Mouse (Mus musculus) limb, embryonic 13.5 days (tissue): ENCODE results near the gene Smndc1. TPM values are rescaled to one million over a fixed set of nuclear protein-coding genes. Genes with fewer than 3 reads are reported as not detected.

ENCODE experiments used
- ATAC-seq: fragments of 200-750 bp; cut with Nextera tagmentation; 2 replicates; pipeline ENCODE4 v1.8.0; 2017; ENCODE audit warnings: low read depth, moderate number of reproducible peaks, moderate TSS enrichment; ENCODE audit not compliant: low FRiP score
- H3K27ac ChIP-seq: fragments of 300-500 bp; sonication (generic); 2 replicates; pipeline ENCODE4 v1.5.1; 2015; ENCODE audit warnings: inconsistent platforms, mild to moderate bottlenecking, moderate library complexity
- H3K27me3 ChIP-seq: fragments of 300-500 bp; sonication (generic); 2 replicates; pipeline ENCODE4 v1.6.1; 2015; ENCODE audit warnings: mild to moderate bottlenecking, inconsistent platforms
- H3K36me3 ChIP-seq: fragments of 300-500 bp; sonication (generic); 2 replicates; pipeline ENCODE4 v1.6.1; 2015; ENCODE audit warnings: inconsistent platforms, mild to moderate bottlenecking, moderate library complexity
- H3K4me1 ChIP-seq: fragments of 300-500 bp; sonication (generic); 2 replicates; pipeline ENCODE4 v1.6.1; 2015; ENCODE audit warnings: inconsistent platforms
- H3K4me2 ChIP-seq: fragments of 300-500 bp; sonication (generic); replicated peaks from 2 replicates; pipeline ENCODE4 v1.6.1; 2015; ENCODE audit warnings: inconsistent platforms, mild to moderate bottlenecking, moderate library complexity
- H3K4me3 ChIP-seq: fragments of 300-500 bp; sonication (generic); 2 replicates; pipeline ENCODE4 v1.5.1; 2015; ENCODE audit warnings: moderate library complexity, mild to moderate bottlenecking, inconsistent platforms
- H3K9ac ChIP-seq: fragments of 300-500 bp; sonication (generic); 2 replicates; pipeline ENCODE4 v1.6.1; 2015; ENCODE audit warnings: mild to moderate bottlenecking, inconsistent platforms
- H3K9me3 ChIP-seq: fragments of 300-500 bp; sonication (generic); 2 replicates; pipeline ENCODE4 v1.6.1; 2016; ENCODE audit warnings: inconsistent platforms
- WGBS: fragments of 180-500 bp; shearing (Covaris S2); methylation state at CpG from one replicate; pipeline ENCODE4 v1.1.7; 2015; 5-methylcytosine and 5-hydroxymethylcytosine counted together
- polyA plus RNA-seq: library from polyadenylated mRNA; unstranded; fragments of >200 nt; fragmentation: Nextera tagmentation; extraction: Ambion mirVana; gene quantifications from 2 replicates; pipeline ENCODE4 v1.2.1, GENCODE M21; 2015

Smndc1 gene
- polyA plus RNA-seq, 1 experiment from 2014 or later: 41.0 TPM

GRCm38 (mm10) chr19:53423341-53423753 is 33.0 kb upstream of the Smndc1 start:
- 22% methylated on average over 18 of the region's 19 CpGs for WGBS
- H3K4me3 ChIP-seq: no peak overlapping the region
- H3K9ac ChIP-seq: no peak overlapping the region
- H3K27ac ChIP-seq: no peak overlapping the region
- peak overlapping the region; percentile 32 for H3K4me2 ChIP-seq
- 0 out of 2 replicates have a peak, but pooled peaks cover 6% of the 10 kb centered on the region for H3K27me3 ChIP-seq
- H3K9me3 ChIP-seq: no peaks in the 10 kb centered on the region
- no peak for ATAC-seq
- peaks cover 44% of the 10 kb centered on the region for H3K4me1 ChIP-seq
- no peaks in the 10 kb centered on the region for H3K36me3 ChIP-seq

GRCm38 (mm10) chr19:53422358-53423308 is 32.3 kb upstream of the Smndc1 start:
- peaks cover 40% of the 10 kb centered on the region for H3K4me1 ChIP-seq
- 0 out of 2 replicates have a peak, but pooled peaks cover 6% of the 10 kb centered on the region for H3K27me3 ChIP-seq
- ATAC-seq: no peak
- H3K36me3 ChIP-seq: no peaks in the 10 kb centered on the region
- 65% methylated on average over 18 of the region's 18 CpGs for WGBS
- no peaks in the 10 kb centered on the region for H3K9me3 ChIP-seq
- H3K4me2 ChIP-seq: peak overlapping the region; percentile 32; the same call in 1 of the 2 replicates
- H3K9ac ChIP-seq: no peak overlapping the region
- H3K27ac ChIP-seq: no peak overlapping the region
- no peak overlapping the region for H3K4me3 ChIP-seq

GRCm38 (mm10) chr19:53421583-53422188 is 31.3 kb upstream of the Smndc1 start:
- Histone ChIP-seq H3K4me1 (peaks cover 33% of the 10 kb centered on the region), H3K9ac (peak overlapping the region; percentile 48; the same call in 1 of the 2 replicates), H3K36me3 (no peaks in the 10 kb centered on the region), H3K27ac (peak overlapping the region; percentile 91), H3K27me3 (0 out of 2 replicates have a peak, but pooled peaks cover 9% of the 10 kb centered on the region), H3K4me3 (peak overlapping the region; percentile 48), H3K4me2 (peak overlapping the region; percentile 89), H3K9me3 (no peaks in the 10 kb centered on the region)
- ATAC-seq: peak; percentile 54
- 3% methylated on average over 6 of the region's 6 CpGs for WGBS

GRCm38 (mm10) chr19:53420924-53421582 is 30.7 kb upstream of the Smndc1 start:
- Histone ChIP-seq H3K9me3 (no peaks in the 10 kb centered on the region), H3K4me1 (peaks cover 33% of the 10 kb centered on the region), H3K4me3 (peak overlapping the region; percentile 48), H3K27me3 (0 out of 2 replicates have a peak, but pooled peaks cover 9% of the 10 kb centered on the region), H3K27ac (peak overlapping the region; percentile 91), H3K36me3 (no peaks in the 10 kb centered on the region), H3K4me2 (peak overlapping the region; percentile 89), H3K9ac (peak overlapping the region; percentile 60)
- peak; percentile 96 for ATAC-seq
- WGBS: 1% methylated on average over 19 of the region's 19 CpGs

- no peak overlapping the region for H3K4me2 ChIP-seq
- no peak overlapping the region for H3K4me3 ChIP-seq
- no peaks in the 10 kb centered on the region for H3K9me3 ChIP-seq
- 44% methylated on average over 5 of the region's 5 CpGs for whole genome bisulfite sequencing
- 0 out of 2 replicates have a peak, but pooled peaks cover 9% of the 10 kb centered on the region for H3K27me3 ChIP-seq
- ATAC-seq: no peak
- no peaks in the 10 kb centered on the region for H3K36me3 ChIP-seq
- H3K27ac ChIP-seq: no peak overlapping the region
- H3K9ac ChIP-seq: no peak overlapping the region
- peaks cover 32% of the 10 kb centered on the region for H3K4me1 ChIP-seq
Measured at GRCm38 (mm10) chr19:53419834-53420233, 29.5 kb upstream of the Smndc1 start.

GRCm38 (mm10) chr19:53415198-53415597 is 24.8 kb upstream of the Smndc1 start:
- Histone ChIP-seq H3K4me2 (no peak overlapping the region), H3K9ac (no peak overlapping the region), H3K4me3 (no peak overlapping the region), H3K27me3 (0 out of 2 replicates have a peak, but pooled peaks cover 5% of the 10 kb centered on the region), H3K36me3 (no peaks in the 10 kb centered on the region), H3K4me1 (peaks cover 21% of the 10 kb centered on the region), H3K9me3 (no peaks in the 10 kb centered on the region), H3K27ac (no peak overlapping the region)
- no peak for ATAC-seq
- WGBS: 82% methylated on average over 17 of the region's 17 CpGs

- WGBS: 87% methylated on average over 11 of the region's 11 CpGs
- H3K9ac ChIP-seq: no peak overlapping the region
- peaks cover 25% of the 10 kb centered on the region for H3K4me1 ChIP-seq
- no peak for ATAC-seq
- H3K36me3 ChIP-seq: no peaks in the 10 kb centered on the region
- no peaks in the 10 kb centered on the region for H3K9me3 ChIP-seq
- H3K4me3 ChIP-seq: no peak overlapping the region
- H3K4me2 ChIP-seq: no peak overlapping the region
- 0 out of 2 replicates have a peak, but pooled peaks cover 5% of the 10 kb centered on the region for H3K27me3 ChIP-seq
- H3K27ac ChIP-seq: no peak overlapping the region
Measured at GRCm38 (mm10) chr19:53414650-53415049, 24.3 kb upstream of the Smndc1 start.

GRCm38 (mm10) chr19:53413617-53414380 is 23.4 kb upstream of the Smndc1 start:
- no peak for ATAC-seq
- Histone ChIP-seq H3K9me3 (no peaks in the 10 kb centered on the region), H3K4me3 (no peak overlapping the region), H3K4me2 (no peak overlapping the region), H3K9ac (no peak overlapping the region), H3K27me3 (0 out of 2 replicates have a peak, but pooled peaks cover 5% of the 10 kb centered on the region), H3K4me1 (peaks cover 25% of the 10 kb centered on the region), H3K36me3 (no peaks in the 10 kb centered on the region), H3K27ac (no peak overlapping the region)
- WGBS: 77% methylated on average over 15 of the region's 15 CpGs

GRCm38 (mm10) chr19:53412149-53412848 is 21.9 kb upstream of the Smndc1 start:
- no peaks in the 10 kb centered on the region for H3K9me3 ChIP-seq
- peaks cover 25% of the 10 kb centered on the region for H3K4me1 ChIP-seq
- peak; percentile 76 for ATAC-seq
- H3K9ac ChIP-seq: no peak overlapping the region
- no peaks in the 10 kb centered on the region for H3K27me3 ChIP-seq
- H3K4me3 ChIP-seq: no peak overlapping the region
- H3K4me2 ChIP-seq: peak overlapping the region; percentile 17; the same call in 1 of the 2 replicates
- H3K27ac ChIP-seq: peak overlapping the region; percentile 81
- WGBS: 7% methylated on average over 6 of the region's 6 CpGs
- H3K36me3 ChIP-seq: no peaks in the 10 kb centered on the region

GRCm38 (mm10) chr19:53409663-53410307 is 19.4 kb upstream of the Smndc1 start:
- no peak overlapping the region for H3K9ac ChIP-seq
- peaks cover 25% of the 10 kb centered on the region for H3K4me1 ChIP-seq
- 58% methylated on average over 17 of the region's 17 CpGs for WGBS
- H3K27ac ChIP-seq: no peak overlapping the region
- no peak for ATAC-seq
- H3K36me3 ChIP-seq: no peaks in the 10 kb centered on the region
- H3K9me3 ChIP-seq: no peaks in the 10 kb centered on the region
- H3K27me3 ChIP-seq: no peaks in the 10 kb centered on the region
- H3K4me2 ChIP-seq: peak overlapping the region; percentile 25; the same call in 1 of the 2 replicates
- H3K4me3 ChIP-seq: no peak overlapping the region
